Mouse (Mus musculus) small intestine, adult 2 months (tissue): ENCODE measurements around the gene Ctbp1.

Source experiments
- CTCF ChIP-seq: fragments of 200-500 bp; IDR thresholded peaks from 2 replicates; pipeline ENCODE4 v1.5.1; 2012; ENCODE audit warnings: low read depth, mild to moderate bottlenecking, control low read depth, inconsistent platforms, low read length, moderate library complexity, mixed read lengths; ENCODE audit not compliant: insufficient replicate concordance, insufficient read length; ENCODE audit errors: extremely low read depth
- POLR2A ChIP-seq: fragments of 200-500 bp; IDR thresholded peaks from 2 replicates; pipeline ENCODE4 v1.6.1; 2012; ENCODE audit warnings: low read depth, mild to moderate bottlenecking, control low read depth, inconsistent platforms, low read length, moderate library complexity

DNA sequence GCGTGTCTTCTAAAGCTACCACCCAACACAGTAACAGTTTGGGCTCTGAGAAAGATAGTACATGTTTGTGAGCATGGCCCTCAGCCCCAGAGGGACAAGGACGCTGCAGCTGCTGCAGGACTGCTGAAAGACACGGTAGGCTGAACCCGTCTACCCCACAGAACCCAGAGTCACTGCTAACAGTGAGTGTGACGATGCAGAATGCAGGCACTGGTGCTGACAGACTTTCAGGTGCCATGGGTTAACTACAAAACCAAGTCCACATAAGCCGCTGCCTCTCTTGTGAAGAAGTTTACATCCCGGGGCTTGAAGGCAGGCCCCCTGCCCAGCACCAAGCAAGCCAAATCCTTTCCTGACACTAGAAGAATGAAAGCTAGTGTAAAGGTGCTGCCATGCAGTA lies 2.6 kb downstream of the Ctbp1 start:
- TF ChIP-seq CTCF (no peak), POLR2A (no peak)
